Mouse (Mus musculus) hindbrain, embryonic 13.5 days (tissue): Measurements from ENCODE around the gene Entpd4b. TPM values are rescaled to one million over a fixed set of nuclear protein-coding genes. Genes with fewer than 3 reads are reported as not detected.
"Not testable (repeated sequence)": the region's sequence is repeated elsewhere in the genome, so short reads cannot be mapped to it uniquely, and the experiment has no call there.

Experiments used
- ATAC-seq: fragments of 200-750 bp; cut with Nextera tagmentation; 2 replicates; pipeline ENCODE4 v1.8.0; 2017; ENCODE audit warnings: moderate TSS enrichment; ENCODE audit not compliant: low FRiP score
- H3K27ac ChIP-seq: fragments of 300-500 bp; sonication (generic); 2 replicates; pipeline ENCODE4 v1.5.1; 2015; ENCODE audit warnings: inconsistent platforms, mild to moderate bottlenecking, moderate library complexity
- H3K27me3 ChIP-seq: fragments of 300-500 bp; sonication (generic); 2 replicates; pipeline ENCODE4 v1.6.1; 2015; ENCODE audit warnings: mild to moderate bottlenecking, inconsistent platforms
- H3K36me3 ChIP-seq: fragments of 300-500 bp; sonication (generic); 2 replicates; pipeline ENCODE4 v1.6.1; 2015; ENCODE audit warnings: mild to moderate bottlenecking, inconsistent platforms
- H3K4me1 ChIP-seq: fragments of 300-500 bp; sonication (generic); replicated peaks from 2 replicates; pipeline ENCODE4 v1.6.1; 2015; ENCODE audit warnings: inconsistent platforms
- H3K4me2 ChIP-seq: fragments of 300-500 bp; sonication (generic); 2 replicates; pipeline ENCODE4 v1.6.1; 2015; ENCODE audit warnings: inconsistent platforms, mild to moderate bottlenecking, moderate library complexity
- H3K4me3 ChIP-seq: fragments of 300-500 bp; sonication (generic); 2 replicates; pipeline ENCODE4 v1.5.1; 2015; ENCODE audit warnings: mild to moderate bottlenecking, inconsistent platforms
- H3K9ac ChIP-seq: fragments of 300-500 bp; sonication (generic); 2 replicates; pipeline ENCODE4 v1.6.1; 2015; ENCODE audit warnings: mild to moderate bottlenecking, inconsistent platforms
- H3K9me3 ChIP-seq: fragments of 300-500 bp; sonication (generic); 2 replicates; pipeline ENCODE4 v1.6.1; 2016; ENCODE audit warnings: inconsistent platforms
- WGBS: fragments of 180-500 bp; shearing (Covaris S2); methylation state at CpG from one replicate; pipeline ENCODE4 v1.1.7; 2015; 5-methylcytosine and 5-hydroxymethylcytosine counted together
- polyA plus RNA-seq: library from polyadenylated mRNA; unstranded; fragments of >200 nt; fragmentation: Nextera tagmentation; extraction: Ambion mirVana; gene quantifications from 2 replicates; pipeline ENCODE4 v1.2.1, GENCODE M21; 2015

Entpd4b gene
- polyA plus RNA-seq, 1 experiment from 2014 or later, result 13.7 TPM

GRCm38 (mm10) chr14:69557550-69557949, 2.3 kb downstream of the Entpd4b start:
- WGBS, result no CpG with 5 or more reads among the region's 14 CpGs
- not testable (repeated sequence) for H3K36me3 ChIP-seq, H3K4me1 ChIP-seq, H3K4me2 ChIP-seq, H3K27ac ChIP-seq, H3K9ac ChIP-seq, H3K4me3 ChIP-seq, H3K27me3 ChIP-seq, ATAC-seq, H3K9me3 ChIP-seq

Other genes starting within 250 kb of the Entpd4b start
- not detected in 2 replicates for gene Gm16867, start 52.1 kb upstream of the Entpd4b start, polyA plus RNA-seq
- not detected in 2 replicates for gene Gm27179, start 42.9 kb upstream of the Entpd4b start, polyA plus RNA-seq